Mouse (Mus musculus): ENCODE results near the gene C330021F23Rik. TPM values are rescaled to one million over a fixed set of nuclear protein-coding genes. Genes with fewer than 3 reads are reported as not detected.

Gene C330021F23Rik
- polyA plus RNA-seq (2012; rRNA removed): 0.13 and 0.23 TPM in 2 replicates

GRCm38 (mm10) chr8:3567641-3568371, at the start of gene C330021F23Rik:
C330021F23Rik (plus strand) TSS chr8:3567990.
- Histone ChIP-seq H3K4me1 (ENCODE audit: control insufficient read depth, insufficient read depth, low read length) (no peaks in the 10 kb centered on the region), H3K27ac (ENCODE audit: insufficient read depth, low read length) (no peak within 1 kb of the TSS), H3K4me3 (ENCODE audit: insufficient read depth, low read length) (no peak within 1 kb of the TSS)
- TF ChIP-seq CTCF (IDR thresholded peaks at IDR 0.05; ENCODE audit: extremely low read depth, insufficient read depth, low read length) (no peak), POLR2A (IDR thresholded peaks at IDR 0.05; ENCODE audit: extremely low read depth, insufficient read depth, low read length) (no peak)

GRCm38 (mm10) chr8:3522007-3522697, 45.6 kb upstream of the C330021F23Rik start:
- Histone ChIP-seq H3K27ac (ENCODE audit: insufficient read depth, low read length) (no peak overlapping the region), H3K4me1 (ENCODE audit: control insufficient read depth, insufficient read depth, low read length) (no peaks in the 10 kb centered on the region), H3K4me3 (ENCODE audit: insufficient read depth, low read length) (no peak overlapping the region)
- no peak for TF ChIP-seq POLR2A (IDR thresholded peaks at IDR 0.05; ENCODE audit: extremely low read depth, insufficient read depth, low read length)
- TF ChIP-seq CTCF (IDR thresholded peaks at IDR 0.05; ENCODE audit: extremely low read depth, insufficient read depth, low read length): no peak

- H3K27ac ChIP-seq (ENCODE audit: insufficient read depth, low read length): no peak overlapping the region
- TF ChIP-seq CTCF (IDR thresholded peaks at IDR 0.05; ENCODE audit: extremely low read depth, insufficient read depth, low read length) (no peak), POLR2A (IDR thresholded peaks at IDR 0.05; ENCODE audit: extremely low read depth, insufficient read depth, low read length) (no peak)
- H3K4me3 ChIP-seq (ENCODE audit: insufficient read depth, low read length): no peak overlapping the region
- no peaks in the 10 kb centered on the region for H3K4me1 ChIP-seq (ENCODE audit: control insufficient read depth, insufficient read depth, low read length)
Measured at GRCm38 (mm10) chr8:3530816-3531215, 37.0 kb upstream of the C330021F23Rik start.

GRCm38 (mm10) chr8:3531936-3532335, 35.9 kb upstream of the C330021F23Rik start:
- Histone ChIP-seq H3K4me3 (ENCODE audit: insufficient read depth, low read length) (no peak overlapping the region), H3K27ac (ENCODE audit: insufficient read depth, low read length) (no peak overlapping the region), H3K4me1 (ENCODE audit: control insufficient read depth, insufficient read depth, low read length) (no peaks in the 10 kb centered on the region)
- TF ChIP-seq CTCF (IDR thresholded peaks at IDR 0.05; ENCODE audit: extremely low read depth, insufficient read depth, low read length): no peak
- TF ChIP-seq POLR2A (IDR thresholded peaks at IDR 0.05; ENCODE audit: extremely low read depth, insufficient read depth, low read length): no peak

- TF ChIP-seq POLR2A (IDR thresholded peaks at IDR 0.05; ENCODE audit: extremely low read depth, insufficient read depth, low read length) (no peak), CTCF (IDR thresholded peaks at IDR 0.05; ENCODE audit: extremely low read depth, insufficient read depth, low read length) (no peak)
- no peak overlapping the region for H3K4me3 ChIP-seq (ENCODE audit: insufficient read depth, low read length)
- no peak overlapping the region for H3K27ac ChIP-seq (ENCODE audit: insufficient read depth, low read length)
- no peaks in the 10 kb centered on the region for H3K4me1 ChIP-seq (ENCODE audit: control insufficient read depth, insufficient read depth, low read length)
Measured at GRCm38 (mm10) chr8:3536053-3536841, 31.5 kb upstream of the C330021F23Rik start.

- Histone ChIP-seq H3K27ac (ENCODE audit: insufficient read depth, low read length) (no peak overlapping the region), H3K4me1 (ENCODE audit: control insufficient read depth, insufficient read depth, low read length) (no peaks in the 10 kb centered on the region), H3K4me3 (ENCODE audit: insufficient read depth, low read length) (no peak overlapping the region)
- TF ChIP-seq POLR2A (IDR thresholded peaks at IDR 0.05; ENCODE audit: extremely low read depth, insufficient read depth, low read length) (no peak), CTCF (IDR thresholded peaks at IDR 0.05; ENCODE audit: extremely low read depth, insufficient read depth, low read length) (no peak)
Measured at GRCm38 (mm10) chr8:3536940-3537339, 30.9 kb upstream of the C330021F23Rik start.

- TF ChIP-seq POLR2A (IDR thresholded peaks at IDR 0.05; ENCODE audit: extremely low read depth, insufficient read depth, low read length) (no peak), CTCF (IDR thresholded peaks at IDR 0.05; ENCODE audit: extremely low read depth, insufficient read depth, low read length) (no peak)
- H3K4me3 ChIP-seq (ENCODE audit: insufficient read depth, low read length): no peak overlapping the region
- H3K4me1 ChIP-seq (ENCODE audit: control insufficient read depth, insufficient read depth, low read length): no peaks in the 10 kb centered on the region
- H3K27ac ChIP-seq (ENCODE audit: insufficient read depth, low read length): no peak overlapping the region
Measured at GRCm38 (mm10) chr8:3537666-3538065, 30.1 kb upstream of the C330021F23Rik start.

GRCm38 (mm10) chr8:3539146-3539545, 28.6 kb upstream of the C330021F23Rik start:
- no peak overlapping the region for H3K4me3 ChIP-seq (ENCODE audit: insufficient read depth, low read length)
- no peaks in the 10 kb centered on the region for H3K4me1 ChIP-seq (ENCODE audit: control insufficient read depth, insufficient read depth, low read length)
- H3K27ac ChIP-seq (ENCODE audit: insufficient read depth, low read length): no peak overlapping the region
- no peak for TF ChIP-seq CTCF (IDR thresholded peaks at IDR 0.05; ENCODE audit: extremely low read depth, insufficient read depth, low read length)
- TF ChIP-seq POLR2A (IDR thresholded peaks at IDR 0.05; ENCODE audit: extremely low read depth, insufficient read depth, low read length): no peak

- Histone ChIP-seq H3K27ac (ENCODE audit: insufficient read depth, low read length) (no peak overlapping the region), H3K4me3 (ENCODE audit: insufficient read depth, low read length) (no peak overlapping the region)
- TF ChIP-seq CTCF (IDR thresholded peaks at IDR 0.05; ENCODE audit: extremely low read depth, insufficient read depth, low read length) (no peak), POLR2A (IDR thresholded peaks at IDR 0.05; ENCODE audit: extremely low read depth, insufficient read depth, low read length) (no peak)
Measured at GRCm38 (mm10) chr8:3540076-3540475, 27.7 kb upstream of the C330021F23Rik start.

More at GRCm38 (mm10) chr8:3540076-3540475, 27.7 kb upstream of the C330021F23Rik start:
- H3K4me1 ChIP-seq (ENCODE audit: control insufficient read depth, insufficient read depth, low read length): no peaks in the 10 kb centered on the region
